Mouse (Mus musculus) hindbrain, embryonic 14.5 days (tissue): ENCODE measurements around the gene Pde10a. TPM values are rescaled to one million over a fixed set of nuclear protein-coding genes. Genes with fewer than 3 reads are reported as not detected.

Source experiments
- ATAC-seq: fragments of 200-750 bp; cut with Nextera tagmentation; 2 replicates; pipeline ENCODE4 v1.8.0; 2017; ENCODE audit warnings: moderate number of reproducible peaks, mild to moderate bottlenecking, moderate TSS enrichment, moderate library complexity; ENCODE audit not compliant: low FRiP score
- DNase-seq: peaks from one replicate; pipeline ENCODE4 v3.0.0-alpha.2; 2015; ENCODE audit warnings: low spot score
- H3K27ac ChIP-seq: fragments of 300-500 bp; sonication (generic); 2 replicates; pipeline ENCODE4 v1.5.1; 2014; ENCODE audit warnings: mild to moderate bottlenecking, moderate library complexity
- H3K27me3 ChIP-seq: fragments of 300-500 bp; sonication (generic); 2 replicates; pipeline ENCODE4 v1.6.1; 2014; ENCODE audit warnings: mild to moderate bottlenecking, low read length, mixed read lengths; ENCODE audit not compliant: control insufficient read depth, insufficient read depth
- H3K36me3 ChIP-seq: fragments of 300-500 bp; sonication (generic); replicated peaks from 2 replicates; pipeline ENCODE4 v1.6.1; 2014; ENCODE audit not compliant: control insufficient read depth, insufficient read depth
- H3K4me1 ChIP-seq: fragments of 300-500 bp; sonication (generic); replicated peaks from 2 replicates; pipeline ENCODE4 v1.6.1; 2014; ENCODE audit warnings: antibody characterized with exemption, low read length, mixed read lengths; ENCODE audit not compliant: control insufficient read depth, insufficient read depth
- H3K4me2 ChIP-seq: fragments of 300-500 bp; sonication (generic); replicated peaks from 2 replicates; pipeline ENCODE4 v1.6.1; 2014; ENCODE audit warnings: mild to moderate bottlenecking, moderate library complexity
- H3K4me3 ChIP-seq: fragments of 300-500 bp; sonication (generic); replicated peaks from 2 replicates; pipeline ENCODE4 v1.5.1; 2014; ENCODE audit warnings: mild to moderate bottlenecking, low read length
- H3K9ac ChIP-seq: fragments of 300-500 bp; sonication (generic); 2 replicates; pipeline ENCODE4 v1.6.1; 2014
- H3K9me3 ChIP-seq: fragments of 300-500 bp; sonication (generic); 2 replicates; pipeline ENCODE4 v1.6.1; 2016; ENCODE audit warnings: low read length; ENCODE audit not compliant: control insufficient read depth
- WGBS: fragments of 180-500 bp; shearing (Covaris S2); extraction: QIAGEN DNeasy Blood & Tissue Kit; methylation state at CpG from one replicate; pipeline ENCODE4 v1.1.7; 2014; 5-methylcytosine and 5-hydroxymethylcytosine counted together
- polyA plus RNA-seq: library from polyadenylated mRNA; unstranded; fragments of >200 nt; fragmentation: Nextera tagmentation; extraction: Ambion mirVana; gene quantifications from 2 replicates; pipeline ENCODE4 v1.2.1, GENCODE M21; 2014

Pde10a gene
- polyA plus RNA-seq, 1 experiment from 2014 or later, result 15.8 TPM

DNA sequence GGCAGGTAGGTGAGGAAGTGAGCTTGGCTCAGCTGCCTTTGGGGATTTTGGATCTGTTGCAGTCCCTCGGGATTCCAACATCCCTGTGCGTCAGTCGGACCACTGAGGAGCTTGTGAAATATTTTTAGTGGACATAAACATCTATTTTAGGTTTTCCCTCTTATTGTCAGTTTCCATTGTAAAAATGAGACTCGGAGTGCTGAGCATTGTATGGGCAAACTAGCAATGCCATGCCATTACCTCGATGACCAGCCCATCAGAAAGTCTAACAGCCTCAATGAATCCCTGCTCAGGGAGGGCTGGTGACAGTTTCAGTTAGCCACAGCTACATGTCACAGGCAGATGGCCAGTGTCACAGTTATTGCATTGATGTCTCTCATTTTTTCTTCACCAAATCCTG is 80.7 kb downstream of the Pde10a start:
- ATAC-seq (no peak), DNase-seq (no peak)
- H3K36me3 ChIP-seq, result no peaks in the 10 kb centered on the region
- H3K4me3 ChIP-seq, result no peak overlapping the region
- H3K4me1 ChIP-seq, result no peaks in the 10 kb centered on the region
- no peaks in the 10 kb centered on the region for H3K27me3 ChIP-seq
- no peak overlapping the region for H3K9ac ChIP-seq
- H3K9me3 ChIP-seq, result no peaks in the 10 kb centered on the region
- WGBS, result 85% methylated on average over 5 of the region's 5 CpGs
- no peak overlapping the region for H3K27ac ChIP-seq
- H3K4me2 ChIP-seq, result no peak overlapping the region

DNA sequence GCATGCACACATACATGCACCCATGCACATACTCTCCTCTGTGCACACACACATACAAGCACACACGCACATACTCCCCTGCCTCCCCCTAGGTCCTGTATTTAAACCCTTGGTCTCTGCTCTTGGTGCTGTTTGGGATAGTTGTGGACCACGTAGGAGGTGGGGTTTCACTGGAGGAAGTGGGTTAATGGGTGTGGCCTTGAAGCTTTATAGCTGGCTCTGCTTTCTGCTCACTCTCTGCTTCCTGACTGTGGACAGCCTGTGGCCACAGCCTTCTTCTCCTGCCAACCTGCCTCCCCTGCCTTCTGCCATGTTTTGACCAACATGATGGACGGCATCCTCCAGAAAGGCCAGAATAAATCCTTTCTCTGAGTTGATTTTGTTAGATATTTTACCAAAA is 81.5 kb downstream of the Pde10a start:
- Histone ChIP-seq H3K9me3 (no peaks in the 10 kb centered on the region), H3K9ac (no peak overlapping the region), H3K27ac (no peak overlapping the region), H3K27me3 (no peaks in the 10 kb centered on the region), H3K4me2 (no peak overlapping the region), H3K4me1 (no peaks in the 10 kb centered on the region), H3K36me3 (no peaks in the 10 kb centered on the region), H3K4me3 (no peak overlapping the region)
- DNase-seq, result no peak
- 89% methylated on average over 3 of the region's 3 CpGs for WGBS
- no peak for ATAC-seq

DNA sequence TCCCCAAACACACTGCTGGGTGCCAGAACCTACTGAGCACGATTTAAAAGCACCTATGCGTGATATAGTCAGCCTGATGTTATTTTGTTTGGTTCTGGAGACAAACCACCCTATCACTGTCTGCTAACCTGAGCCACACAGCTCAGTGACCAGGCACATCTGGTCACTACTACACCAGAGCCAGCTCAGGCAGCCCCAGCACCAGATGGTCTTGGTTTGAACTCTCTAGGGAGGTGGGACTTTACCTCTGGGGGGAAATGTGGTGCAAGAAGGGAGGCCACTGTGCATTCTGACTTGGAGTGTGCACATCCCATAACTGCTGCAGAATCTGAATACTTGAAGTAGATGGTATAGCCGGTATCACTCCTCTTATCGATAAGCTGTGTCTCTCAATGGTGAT is 86.7 kb downstream of the Pde10a start:
- H3K4me2 ChIP-seq, result no peak overlapping the region
- H3K9me3 ChIP-seq, result no peaks in the 10 kb centered on the region
- no peak for DNase-seq
- H3K4me1 ChIP-seq, result no peaks in the 10 kb centered on the region
- no peak overlapping the region for H3K9ac ChIP-seq
- no peak overlapping the region for H3K27ac ChIP-seq
- H3K27me3 ChIP-seq, result no peaks in the 10 kb centered on the region
- ATAC-seq, result no peak
- no peaks in the 10 kb centered on the region for H3K36me3 ChIP-seq
- no peak overlapping the region for H3K4me3 ChIP-seq
- WGBS, result 85% methylated on average over 4 of the region's 4 CpGs

DNA sequence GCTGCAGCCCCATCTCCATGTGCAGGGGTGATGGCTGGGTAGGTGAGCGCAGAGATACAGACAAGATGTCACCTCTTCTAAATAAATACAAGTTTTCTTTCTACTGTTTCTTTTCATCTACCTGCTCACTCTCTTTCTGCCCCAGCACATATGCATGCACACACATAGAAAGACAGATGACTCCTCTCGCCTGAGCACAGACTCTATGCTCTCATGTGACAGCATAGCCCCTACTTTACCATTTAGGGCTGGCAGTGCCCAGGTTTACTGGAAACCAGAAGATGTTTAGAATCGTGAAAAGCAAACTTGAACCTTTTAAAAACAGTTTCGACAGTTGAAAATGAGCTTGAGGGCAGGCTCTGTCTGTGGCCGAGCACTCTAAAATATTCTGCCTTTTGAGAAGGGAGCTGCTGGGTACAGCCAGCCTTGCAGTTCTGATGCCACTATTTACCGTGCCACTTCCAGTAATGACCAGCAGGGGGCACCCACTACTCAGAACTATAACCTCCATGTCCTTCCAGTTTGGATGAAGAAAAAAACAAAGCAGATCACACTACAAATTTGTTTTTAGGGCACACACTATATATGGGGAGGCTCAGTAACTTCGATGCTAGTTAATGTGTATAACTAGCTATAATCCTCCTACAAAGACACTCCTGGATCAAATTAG is 88.8 kb downstream of the Pde10a start:
- H3K9ac ChIP-seq, result no peak overlapping the region
- no peaks in the 10 kb centered on the region for H3K4me1 ChIP-seq
- H3K4me3 ChIP-seq, result no peak overlapping the region
- ATAC-seq (peak; percentile 64; the same call in 1 of the 2 replicates), DNase-seq (peak; percentile 96)
- no peaks in the 10 kb centered on the region for H3K9me3 ChIP-seq
- no peak overlapping the region for H3K27ac ChIP-seq
- WGBS, result 32% methylated on average over 7 of the region's 7 CpGs
- no peak overlapping the region for H3K4me2 ChIP-seq
- no peaks in the 10 kb centered on the region for H3K36me3 ChIP-seq
- H3K27me3 ChIP-seq, result no peaks in the 10 kb centered on the region

DNA sequence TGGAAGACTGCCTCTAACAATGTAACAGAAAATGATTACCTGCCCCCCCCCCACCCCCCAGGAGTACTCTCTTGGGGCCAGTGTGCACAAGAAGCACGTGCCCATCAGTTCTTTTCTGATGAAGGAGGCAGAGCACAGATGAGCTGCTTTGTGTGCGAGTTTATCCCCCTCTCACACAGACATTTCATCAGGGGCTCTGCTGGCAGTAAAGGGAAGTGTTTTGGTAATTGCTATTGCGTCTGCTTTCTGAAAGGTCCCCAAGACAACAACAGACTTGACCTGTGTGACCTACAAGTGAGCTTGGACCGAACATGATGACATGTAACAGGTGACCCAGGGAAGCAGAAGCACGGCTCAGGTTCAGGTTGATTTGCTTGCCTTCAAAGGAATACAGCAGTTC is 95.2 kb downstream of the Pde10a start:
- no peak overlapping the region for H3K27ac ChIP-seq
- H3K27me3 ChIP-seq, result no peaks in the 10 kb centered on the region
- no peaks in the 10 kb centered on the region for H3K9me3 ChIP-seq
- no peak overlapping the region for H3K4me2 ChIP-seq
- H3K4me3 ChIP-seq, result no peak overlapping the region
- 0 out of 2 replicates have a peak, but pooled peaks cover 6% of the 10 kb centered on the region for H3K4me1 ChIP-seq
- no peaks in the 10 kb centered on the region for H3K36me3 ChIP-seq
- no peak for DNase-seq
- no peak overlapping the region for H3K9ac ChIP-seq
- WGBS, result 55% methylated on average over 5 of the region's 5 CpGs
- no peak for ATAC-seq

DNA sequence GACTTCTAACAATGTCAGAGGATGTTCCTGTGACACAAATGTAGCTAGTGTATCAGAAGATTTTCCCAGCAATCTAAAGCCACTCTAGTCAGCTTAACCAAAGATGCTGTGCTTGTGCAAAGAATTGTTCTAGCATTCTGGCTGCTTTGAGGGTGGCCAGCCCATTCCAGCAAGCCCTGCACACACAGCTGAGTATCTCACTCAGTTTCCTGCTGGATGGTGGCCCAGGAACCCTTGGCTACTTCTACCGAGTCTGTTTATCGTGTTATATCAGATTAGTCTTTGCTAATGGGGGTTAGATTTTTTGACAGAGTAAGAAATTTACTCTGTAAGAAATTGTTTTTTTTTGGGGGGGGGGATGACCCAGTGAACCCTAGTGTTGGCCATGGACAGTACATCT is 95.9 kb downstream of the Pde10a start:
- Histone ChIP-seq H3K27ac (no peak overlapping the region), H3K36me3 (no peaks in the 10 kb centered on the region), H3K4me2 (no peak overlapping the region), H3K4me3 (no peak overlapping the region), H3K9me3 (no peaks in the 10 kb centered on the region), H3K4me1 (0 out of 2 replicates have a peak, but pooled peaks cover 6% of the 10 kb centered on the region), H3K27me3 (no peaks in the 10 kb centered on the region), H3K9ac (no peak overlapping the region)
- no peak for ATAC-seq
- DNase-seq, result no peak
- 72% methylated on average over 2 of the region's 2 CpGs for WGBS

DNA sequence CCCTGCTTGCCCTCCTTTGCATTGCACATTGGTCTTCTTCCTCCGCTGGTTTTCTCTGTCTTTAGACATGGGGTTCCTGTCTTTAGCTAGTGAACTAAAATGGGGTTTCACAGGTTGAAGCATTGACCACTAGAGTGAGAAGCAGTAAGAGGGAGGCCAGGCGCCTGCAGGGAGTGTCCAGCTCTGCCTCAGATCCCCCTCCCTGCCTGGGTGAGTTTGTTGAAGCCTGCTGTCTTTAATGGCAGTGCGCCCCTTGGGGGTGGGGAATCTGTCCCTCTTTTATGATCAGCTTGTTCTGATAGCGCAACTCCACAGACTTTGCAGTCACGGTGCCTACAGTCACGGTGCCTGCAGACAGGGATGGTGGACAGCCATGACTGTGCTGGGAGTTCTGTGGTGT is 96.7 kb downstream of the Pde10a start:
- DNase-seq, result no peak
- WGBS, result 51% methylated on average over 5 of the region's 6 CpGs

DNA sequence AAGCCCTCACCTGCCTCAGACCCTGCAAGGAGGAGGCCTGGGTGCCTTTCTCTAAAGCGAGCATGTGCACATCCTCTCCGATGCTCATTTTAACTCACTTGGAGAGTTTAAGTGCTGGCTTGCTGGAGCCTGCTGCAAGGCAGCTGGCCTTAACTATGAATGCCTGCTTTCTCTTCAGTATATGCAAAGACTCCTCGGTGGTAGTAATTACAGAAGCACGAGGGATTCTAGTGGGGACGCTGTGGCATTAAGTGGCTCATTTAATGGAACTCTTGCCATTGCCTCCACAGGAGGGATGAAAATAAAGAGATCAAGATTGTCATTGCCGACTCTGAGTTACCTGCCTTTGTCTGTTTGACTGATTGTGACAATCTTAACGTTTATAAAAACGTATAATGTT is 101.2 kb downstream of the Pde10a start:
- Histone ChIP-seq H3K36me3 (no peaks in the 10 kb centered on the region), H3K4me3 (no peak overlapping the region), H3K4me2 (no peak overlapping the region), H3K4me1 (0 out of 2 replicates have a peak, but pooled peaks cover 6% of the 10 kb centered on the region), H3K9me3 (no peaks in the 10 kb centered on the region), H3K27ac (no peak overlapping the region), H3K9ac (no peak overlapping the region), H3K27me3 (no peaks in the 10 kb centered on the region)
- ATAC-seq, result no peak
- DNase-seq, result no peak
- 51% methylated on average over 8 of the region's 8 CpGs for WGBS

More for the DNA sequence above, 96.7 kb downstream of the Pde10a start:
- H3K4me1 ChIP-seq, result 0 out of 2 replicates have a peak, but pooled peaks cover 6% of the 10 kb centered on the region
- H3K9me3 ChIP-seq, result no peaks in the 10 kb centered on the region
- no peak overlapping the region for H3K27ac ChIP-seq
- no peaks in the 10 kb centered on the region for H3K27me3 ChIP-seq
- no peak overlapping the region for H3K9ac ChIP-seq
- ATAC-seq, result no peak
- H3K4me2 ChIP-seq, result no peak overlapping the region
- no peaks in the 10 kb centered on the region for H3K36me3 ChIP-seq
- H3K4me3 ChIP-seq, result no peak overlapping the region

DNA sequence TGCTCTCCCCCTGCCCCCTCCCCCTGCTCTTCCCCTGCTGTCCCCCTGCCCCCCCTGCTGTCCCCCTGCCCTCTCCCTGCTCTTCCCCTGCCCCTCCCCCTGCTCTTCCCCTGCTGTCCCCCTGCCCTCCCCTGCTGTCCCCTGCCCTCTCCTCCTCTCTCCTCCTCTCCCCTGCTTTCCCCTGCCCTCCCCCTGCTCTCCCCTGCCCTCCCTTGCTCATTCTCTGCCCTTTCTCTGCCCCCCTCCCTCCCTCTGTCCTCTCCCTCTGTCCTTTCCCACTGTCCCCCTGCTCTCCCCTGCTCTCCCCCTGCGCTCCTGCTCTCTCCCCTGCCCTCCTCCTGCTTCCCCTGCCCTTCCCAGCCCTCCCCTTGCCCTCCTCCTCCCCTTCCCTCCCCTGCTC is 106.5 kb downstream of the Pde10a start:
- Histone ChIP-seq H3K4me1 (peaks cover 7% of the 10 kb centered on the region; the same call in 1 of the 2 replicates), H3K9ac (no peak overlapping the region), H3K4me3 (no peak overlapping the region), H3K27ac (no peak overlapping the region), H3K36me3 (no peaks in the 10 kb centered on the region), H3K4me2 (no peak overlapping the region), H3K9me3 (no peaks in the 10 kb centered on the region), H3K27me3 (no peaks in the 10 kb centered on the region)
- ATAC-seq, result no peak
- WGBS, result 57% methylated on average over 1 of the region's 1 CpGs
- no peak for DNase-seq

DNA sequence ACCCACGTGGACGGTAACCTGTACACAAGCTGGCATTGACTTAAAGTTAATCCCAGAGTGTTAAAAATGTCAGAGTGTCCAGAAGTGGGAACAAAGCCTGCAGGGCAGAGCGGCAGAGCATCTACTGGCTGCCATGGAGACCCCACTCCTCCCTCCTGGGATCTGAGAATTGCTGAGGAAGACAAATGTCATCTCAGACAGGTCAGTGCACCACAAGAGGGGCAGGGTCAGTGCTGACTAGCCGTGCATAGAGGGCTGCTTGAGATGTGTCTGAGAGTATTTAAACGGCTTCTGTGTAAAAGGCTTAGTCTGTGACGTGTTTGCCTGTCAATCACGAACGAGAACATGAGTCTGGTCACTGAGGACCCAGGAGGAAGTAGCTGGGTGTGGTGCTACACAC is 108.4 kb downstream of the Pde10a start:
- Histone ChIP-seq H3K9me3 (no peaks in the 10 kb centered on the region), H3K4me2 (no peak overlapping the region), H3K4me3 (no peak overlapping the region), H3K27me3 (no peaks in the 10 kb centered on the region), H3K27ac (no peak overlapping the region), H3K9ac (no peak overlapping the region), H3K36me3 (no peaks in the 10 kb centered on the region), H3K4me1 (peaks cover 7% of the 10 kb centered on the region; the same call in 1 of the 2 replicates)
- ATAC-seq (no peak), DNase-seq (no peak)
- WGBS, result 11% methylated on average over 8 of the region's 8 CpGs
